In the genomic region with DNA sequence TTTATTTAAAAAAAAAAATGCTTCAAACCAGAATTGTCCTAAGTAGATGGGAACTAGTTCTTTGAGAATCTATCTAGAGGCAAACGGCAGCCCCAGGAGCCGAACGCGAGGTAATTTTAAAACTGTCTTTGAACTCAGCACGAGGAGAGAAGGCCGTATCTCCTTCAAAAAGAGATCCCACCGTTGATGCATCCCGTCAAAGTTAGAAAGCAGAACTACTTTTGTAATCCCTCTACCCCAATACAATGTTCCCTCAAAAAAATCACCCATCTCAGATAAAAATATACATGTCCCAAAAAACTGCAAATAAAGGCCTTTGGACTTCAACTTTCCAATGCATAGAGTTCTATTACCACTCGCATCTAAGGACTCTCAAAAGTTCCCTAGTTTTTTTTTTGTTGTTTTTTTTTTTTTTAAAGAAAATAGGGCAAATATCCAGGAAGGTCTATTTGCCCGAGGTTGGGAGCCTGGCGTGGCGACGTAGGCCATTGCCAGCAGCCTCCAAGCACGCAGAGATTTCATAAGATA, we compare ENCODE assay signal across 9 mouse cellular contexts. TPM values are rescaled to one million over a fixed set of nuclear protein-coding genes. Genes with fewer than 3 reads are reported as not detected.
DNase-seq lines count a peak whose midpoint lies in the region; ATAC-seq and TF ChIP-seq lines count a peak whose summit lies in the region.
"Had no signal": no experiment of that assay in that cellular context is flagged by ENCODE, and none has a peak within 500 bp of the region (broad histone marks: within the 10 kb centered on the region; RNA-seq: fewer than 3 reads in every experiment).

No protein-coding gene starts in this region.

- no peak for TF ChIP-seq POLR2A in cerebellum, adult 2 months (IDR thresholded peaks at IDR 0.05; ENCODE audit: borderline replicate concordance, insufficient read depth, low read length)
- TF ChIP-seq POLR2A in small intestine, adult 2 months (IDR thresholded peaks at IDR 0.05; ENCODE audit: low read depth, low read length), result no peak

- peak overlapping the region; percentile 85 for H3K27ac ChIP-seq in cerebellum, adult 2 months (ENCODE audit: insufficient read depth, low read length)
- peak overlapping the region; percentile 98 for H3K27ac ChIP-seq in limb, embryonic 11.5 days (replicated peaks; ENCODE audit: low read depth, low read length)
- peak overlapping the region; percentile 47; the same call in 1 of the 2 replicates for H3K27ac ChIP-seq in small intestine, adult 2 months (ENCODE audit: insufficient read depth, low read depth, low read length)

- 14% methylated on average over 14 of the region's 14 CpGs for WGBS in cerebellum, adult 2 months
- under 1% methylated on average over 14 of the region's 14 CpGs for WGBS in limb, embryonic 11.5 days
- WGBS in small intestine, adult 2 months, result 11% methylated on average over 14 of the region's 14 CpGs

- no peak for TF ChIP-seq CTCF in cerebellum, adult 2 months (IDR thresholded peaks at IDR 0.05; ENCODE audit: borderline replicate concordance, insufficient read depth, low read depth, low read length)
- TF ChIP-seq CTCF in small intestine, adult 2 months (IDR thresholded peaks at IDR 0.05; ENCODE audit: extremely low read depth, insufficient read length, insufficient replicate concordance, low read depth, low read length), result no peak

- DNase-seq in cerebellum, adult 2 months, result no peak
- no peak for DNase-seq in cerebellum, adult 11-12 months
- DNase-seq in limb, embryonic 11.5 days (ENCODE audit: low spot score), result no peak
- no peak for DNase-seq in thymus, postnatal 36 days
- no peak for DNase-seq in frontal cortex, postnatal 10 days (ENCODE audit: low spot score in 2 of 2)
- DNase-seq: cerebellum, adult 8-10 months had no signal

- H3K27me3 ChIP-seq in cerebellum, adult 2 months (ENCODE audit: control insufficient read depth, insufficient read depth, low read length), result no peaks in the 10 kb centered on the region
- H3K27me3 ChIP-seq in megakaryocyte, embryonic 14.5 days (replicated peaks), result peaks cover 2% of the 10 kb centered on the region
- H3K27me3 ChIP-seq in limb, embryonic 11.5 days (ENCODE audit: control insufficient read depth, insufficient read depth, low read length), result no peaks in the 10 kb centered on the region
- no peaks in the 10 kb centered on the region for H3K27me3 ChIP-seq in small intestine, adult 2 months (ENCODE audit: control insufficient read depth, insufficient read depth, low read length)

- H3K4me3 ChIP-seq in cerebellum, adult 2 months (replicated peaks; ENCODE audit: insufficient read depth, low read depth, low read length), result peak overlapping the region; percentile 89
- peak overlapping the region; percentile 96 for H3K4me3 ChIP-seq in megakaryocyte, embryonic 14.5 days (replicated peaks)
- peak overlapping the region; percentile 95 for H3K4me3 ChIP-seq in limb, embryonic 11.5 days (ENCODE audit: low read depth, low read length)
- H3K4me3 ChIP-seq in small intestine, adult 2 months (ENCODE audit: low read depth, low read length), result peak overlapping the region; percentile 100

- no peaks in the 10 kb centered on the region for H3K9me3 ChIP-seq in megakaryocyte, embryonic 14.5 days
- no peaks in the 10 kb centered on the region for H3K9me3 ChIP-seq in limb, embryonic 11.5 days (ENCODE audit: control insufficient read depth, low read length)

- peak overlapping the region; percentile 93 for H3K4me2 ChIP-seq in limb, embryonic 11.5 days (ENCODE audit: low read depth, severe bottlenecking)

- no peaks in the 10 kb centered on the region for H3K36me3 ChIP-seq in megakaryocyte, embryonic 14.5 days (replicated peaks; ENCODE audit: low read length)
- no peaks in the 10 kb centered on the region for H3K36me3 ChIP-seq in limb, embryonic 11.5 days (ENCODE audit: control insufficient read depth, insufficient read depth, low read length)
- no peaks in the 10 kb centered on the region for H3K36me3 ChIP-seq in small intestine, adult 2 months (ENCODE audit: control insufficient read depth, insufficient read depth, low read length)

- H3K4me1 ChIP-seq in cerebellum, adult 2 months (ENCODE audit: control insufficient read depth, insufficient read depth, low read length), result peaks cover 17% of the 10 kb centered on the region
- H3K4me1 ChIP-seq in megakaryocyte, embryonic 14.5 days, result peaks cover 62% of the 10 kb centered on the region
- H3K4me1 ChIP-seq in limb, embryonic 11.5 days (ENCODE audit: control insufficient read depth, insufficient read depth, low read length), result peaks cover 43% of the 10 kb centered on the region
- peaks cover 6% of the 10 kb centered on the region for H3K4me1 ChIP-seq in small intestine, adult 2 months (ENCODE audit: control insufficient read depth, insufficient read depth, insufficient read length, low read length)

- peak overlapping the region; percentile 98 for H3K9ac ChIP-seq in limb, embryonic 11.5 days (ENCODE audit: low read length)

- no peak for ATAC-seq in megakaryocyte, adult 5-6 weeks (ENCODE audit: poor library complexity, severe bottlenecking)
- no peak for ATAC-seq in limb, embryonic 11.5 days (ENCODE audit: insufficient number of reproducible peaks, low FRiP score, low TSS enrichment, low read depth)

RNA-seq across cellular contexts. Expression of a gene that starts 2.0 kb away (rescaled TPM):
- 77.9 and 95.3 TPM in 2 replicates for polyA plus RNA-seq in cerebellum, adult 2 months (2012; rRNA removed)
- 0.45 TPM in 1 of 2 replicates, not detected in the other for polyA plus RNA-seq in megakaryocyte, embryonic 14.5 days (2012; ENCODE audit: insufficient read depth, low replicate concordance)
- total RNA-seq in megakaryocyte, adult 5-6 weeks (2015), result 0.41 and 0.51 TPM in 2 replicates
- total RNA-seq in megakaryocyte, adult 5-6 weeks (2017), result 0.26 and 0.41 TPM in 2 replicates
- 60.1 and 72.1 TPM in 2 replicates for polyA plus RNA-seq in limb, embryonic 11.5 days (2014; fragmentation: Nextera tagmentation; extraction: Ambion mirVana)
- 8.7 and 14.7 TPM in 2 replicates for polyA plus RNA-seq in small intestine, adult 2 months (2012; rRNA removed)

RNA-seq across cellular contexts. Expression of a gene that starts 3.0 kb away (rescaled TPM):
- polyA plus RNA-seq in cerebellum, adult 2 months (2012; rRNA removed), result 96.2 and 111 TPM in 2 replicates
- polyA plus RNA-seq in megakaryocyte, embryonic 14.5 days (2012; ENCODE audit: insufficient read depth, low replicate concordance), result 82.6 and 131 TPM in 2 replicates
- total RNA-seq in megakaryocyte, adult 5-6 weeks (2015), result 43.2 and 49.3 TPM in 2 replicates
- 50.2 and 57.6 TPM in 2 replicates for total RNA-seq in megakaryocyte, adult 5-6 weeks (2017)
- polyA plus RNA-seq in limb, embryonic 11.5 days (2014; fragmentation: Nextera tagmentation; extraction: Ambion mirVana), result 141 and 144 TPM in 2 replicates
- polyA plus RNA-seq in small intestine, adult 2 months (2012; rRNA removed), result 28.4 and 33.8 TPM in 2 replicates

Comparison
In these comparisons a context has a peak if more than half of its experiments do, and no peak if none do; other contexts are left out.
1. H3K27ac ChIP-seq: peak in every context shown above with its lines; median percentile 98 in limb, embryonic 11.5 days; 85 in cerebellum, adult 2 months; 47 in small intestine, adult 2 months.